Mouse (Mus musculus) stomach, postnatal 0 days (tissue): Measurements from ENCODE around the gene Washc3. TPM values are rescaled to one million over a fixed set of nuclear protein-coding genes. Genes with fewer than 3 reads are reported as not detected.
A peak's percentile ranks its signal among the peaks of the same experiment; 100 is the strongest.

ENCODE experiments used
- ATAC-seq: fragments of 200-750 bp; cut with Nextera tagmentation; 2 replicates; pipeline ENCODE4 v1.8.0; 2017; ENCODE audit not compliant: low FRiP score, low TSS enrichment
- DNase-seq: peaks from one replicate; pipeline ENCODE4 v3.0.0-alpha.2; 2016; ENCODE audit warnings: low spot score
- H3K27ac ChIP-seq: fragments of 300-500 bp; sonication (generic); replicated peaks from 2 replicates; pipeline ENCODE4 v1.5.1; 2014; ENCODE audit warnings: mild to moderate bottlenecking, control low read depth
- H3K27me3 ChIP-seq: fragments of 300-500 bp; sonication (generic); 2 replicates; pipeline ENCODE4 v1.6.1; 2014; ENCODE audit warnings: low read length; ENCODE audit not compliant: control insufficient read depth, insufficient read depth
- H3K36me3 ChIP-seq: fragments of 300-500 bp; sonication (generic); 2 replicates; pipeline ENCODE4 v1.6.1; 2014; ENCODE audit warnings: low read length, mixed read lengths; ENCODE audit not compliant: control insufficient read depth, insufficient read depth
- H3K4me1 ChIP-seq: fragments of 300-500 bp; sonication (generic); replicated peaks from 2 replicates; pipeline ENCODE4 v1.6.1; 2014; ENCODE audit warnings: antibody characterized with exemption; ENCODE audit not compliant: control insufficient read depth, insufficient read depth
- H3K4me2 ChIP-seq: fragments of 300-500 bp; sonication (generic); replicated peaks from 2 replicates; pipeline ENCODE4 v1.6.1; 2014; ENCODE audit warnings: low read depth, mild to moderate bottlenecking, control low read depth, moderate library complexity
- H3K4me3 ChIP-seq: fragments of 300-500 bp; sonication (generic); 2 replicates; pipeline ENCODE4 v1.5.1; 2014; ENCODE audit warnings: low read depth, low read length, control low read depth
- H3K9ac ChIP-seq: fragments of 300-500 bp; sonication (generic); 2 replicates; pipeline ENCODE4 v1.6.1; 2014; ENCODE audit warnings: mild to moderate bottlenecking, low read length, control low read depth, mixed read lengths
- H3K9me3 ChIP-seq: fragments of 300-500 bp; sonication (generic); 2 replicates; pipeline ENCODE4 v1.6.1; 2016; ENCODE audit warnings: low read length; ENCODE audit not compliant: control insufficient read depth
- CTCF ChIP-seq: IDR thresholded peaks from 2 replicates; pipeline ENCODE4 v1.5.1; 2016; ENCODE audit warnings: antibody characterized with exemption, low read depth, mild to moderate bottlenecking, moderate library complexity
- EP300 ChIP-seq: optimal IDR thresholded peaks from 2 replicates; pipeline ENCODE3; 2016; ENCODE audit warnings: antibody characterized with exemption
- WGBS: fragments of 180-500 bp; shearing (Covaris S2); extraction: QIAGEN DNeasy Blood & Tissue Kit; methylation state at CpG from one replicate; pipeline ENCODE4 v1.1.7; 2014; 5-methylcytosine and 5-hydroxymethylcytosine counted together
- polyA plus RNA-seq: library from polyadenylated mRNA; unstranded; fragments of >200 nt; fragmentation: Nextera tagmentation; extraction: Ambion mirVana; gene quantifications from 2 replicates; pipeline ENCODE4 v1.2.1, GENCODE M21; 2015

Washc3 gene
- polyA plus RNA-seq, 1 experiment from 2014 or later: 69.4 TPM

DNA sequence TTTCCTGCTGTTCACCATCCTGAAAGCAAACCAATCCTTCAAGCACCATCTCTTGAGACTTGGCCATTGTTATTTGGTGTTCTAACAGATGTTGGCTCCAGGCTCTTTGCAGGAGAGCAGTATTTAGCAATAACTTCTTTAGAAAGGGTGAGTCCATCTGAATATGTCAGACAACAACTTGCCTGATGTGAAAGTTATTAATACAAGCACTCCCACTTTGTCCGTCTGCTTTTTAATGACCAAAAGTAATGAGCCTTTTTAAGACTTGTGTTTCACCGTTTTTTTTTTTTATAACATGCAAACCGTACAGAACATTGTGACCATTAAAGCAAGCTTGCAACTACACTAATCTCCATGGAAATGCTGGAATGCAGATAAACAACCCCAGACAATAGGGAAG, 60.3 kb downstream of the Washc3 start:
- no peak overlapping the region for H3K4me2 ChIP-seq
- H3K9ac ChIP-seq: no peak overlapping the region
- no peak overlapping the region for H3K4me3 ChIP-seq
- 0 out of 2 replicates have a peak overlapping the region, but pooled peaks have one; percentile 41 for H3K27ac ChIP-seq
- no peaks in the 10 kb centered on the region for H3K9me3 ChIP-seq
- 54% methylated on average over 3 of the region's 3 CpGs for WGBS
- H3K27me3 ChIP-seq: no peaks in the 10 kb centered on the region
- no peaks in the 10 kb centered on the region for H3K4me1 ChIP-seq
- ATAC-seq: no peak
- TF ChIP-seq CTCF (no peak), EP300 (no peak)
- no peaks in the 10 kb centered on the region for H3K36me3 ChIP-seq
- no peak for DNase-seq

GRCm38 (mm10) chr10:88263383-88263782, 62.5 kb downstream of the Washc3 start:
- ATAC-seq (no peak), DNase-seq (no peak)
- H3K36me3 ChIP-seq: no peaks in the 10 kb centered on the region
- no peak overlapping the region for H3K27ac ChIP-seq
- H3K9ac ChIP-seq: no peak overlapping the region
- no peaks in the 10 kb centered on the region for H3K4me1 ChIP-seq
- no peak overlapping the region for H3K4me2 ChIP-seq
- TF ChIP-seq CTCF (no peak), EP300 (no peak)
- H3K27me3 ChIP-seq: no peaks in the 10 kb centered on the region
- H3K9me3 ChIP-seq: no peaks in the 10 kb centered on the region
- H3K4me3 ChIP-seq: no peak overlapping the region
- WGBS: 51% methylated on average over 4 of the region's 4 CpGs

- DNase-seq (no peak), ATAC-seq (no peak)
- Histone ChIP-seq H3K9me3 (no peaks in the 10 kb centered on the region), H3K4me1 (no peaks in the 10 kb centered on the region), H3K9ac (no peak overlapping the region), H3K4me3 (no peak overlapping the region), H3K4me2 (no peak overlapping the region), H3K36me3 (no peaks in the 10 kb centered on the region), H3K27me3 (no peaks in the 10 kb centered on the region), H3K27ac (no peak overlapping the region)
- WGBS: 76% methylated on average over 5 of the region's 5 CpGs
- TF ChIP-seq CTCF (no peak), EP300 (no peak)
Observed at GRCm38 (mm10) chr10:88274045-88274444, 73.2 kb downstream of the Washc3 start.

- Histone ChIP-seq H3K4me2 (no peak overlapping the region), H3K27me3 (no peaks in the 10 kb centered on the region), H3K36me3 (no peaks in the 10 kb centered on the region), H3K9me3 (no peaks in the 10 kb centered on the region), H3K27ac (no peak overlapping the region), H3K4me3 (no peak overlapping the region), H3K9ac (no peak overlapping the region), H3K4me1 (no peaks in the 10 kb centered on the region)
- no peak for TF ChIP-seq EP300
- no peak for TF ChIP-seq CTCF
- ATAC-seq: no peak
- 57% methylated on average over 3 of the region's 3 CpGs for WGBS
- DNase-seq: no peak
Observed at GRCm38 (mm10) chr10:88281699-88282098, 80.8 kb downstream of the Washc3 start.

DNA sequence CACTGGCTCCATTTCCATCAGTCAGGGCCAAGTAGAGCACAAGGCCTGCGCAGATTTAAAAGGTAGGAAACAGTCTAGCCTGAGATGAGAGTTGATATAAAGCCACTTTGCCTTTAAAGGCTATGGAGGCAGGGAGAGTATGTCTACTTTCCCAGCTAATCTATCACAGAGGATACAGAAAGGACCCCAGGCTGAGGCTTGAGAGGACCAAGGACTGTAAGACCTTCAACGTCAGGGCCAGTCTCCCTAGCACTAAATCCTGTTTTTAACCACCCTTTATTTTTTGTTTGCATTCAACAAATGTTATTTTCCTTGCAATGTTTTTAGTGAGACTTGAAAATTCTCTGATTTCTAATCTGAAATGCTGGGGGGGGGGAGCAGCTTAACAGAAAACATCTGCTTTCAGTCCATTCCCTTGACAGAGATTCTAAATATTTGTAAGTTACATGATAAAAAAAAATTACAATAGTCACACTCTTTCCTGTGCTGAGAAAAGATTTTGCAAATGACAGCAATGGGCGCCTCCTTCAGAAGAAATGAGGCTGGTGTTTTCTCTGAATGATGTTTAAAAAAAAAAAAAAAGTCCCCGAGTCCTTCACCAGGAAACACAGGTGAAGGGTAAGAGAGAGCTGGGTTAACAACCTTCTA, 83.6 kb downstream of the Washc3 start:
- Histone ChIP-seq H3K4me1 (no peaks in the 10 kb centered on the region), H3K4me2 (no peak overlapping the region), H3K9ac (no peak overlapping the region), H3K27me3 (no peaks in the 10 kb centered on the region), H3K27ac (peak overlapping the region; percentile 56), H3K4me3 (no peak overlapping the region), H3K36me3 (no peaks in the 10 kb centered on the region), H3K9me3 (no peaks in the 10 kb centered on the region)
- ATAC-seq (no peak), DNase-seq (no peak)
- no peak for TF ChIP-seq CTCF
- TF ChIP-seq EP300: no peak
- WGBS: 52% methylated on average over 4 of the region's 4 CpGs

DNA sequence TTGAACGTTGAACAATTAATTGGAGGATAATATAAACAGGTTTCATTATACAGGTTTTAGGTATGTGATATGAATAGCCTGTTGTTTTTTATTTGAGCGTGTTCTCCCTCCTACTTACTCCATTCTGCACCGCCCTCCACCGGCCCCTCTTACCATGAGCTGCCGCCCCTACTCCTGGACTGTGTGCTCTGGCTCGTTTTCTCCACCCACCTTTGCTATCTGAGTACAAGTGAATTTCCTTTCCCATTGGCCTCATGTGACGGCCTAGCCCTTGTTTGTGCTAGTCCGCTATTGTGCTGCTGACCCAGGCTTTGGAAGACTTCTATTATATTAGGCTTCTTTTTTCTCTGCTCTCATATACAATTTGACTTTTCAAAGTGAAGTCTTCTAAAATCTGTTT, 86.4 kb downstream of the Washc3 start:
- DNase-seq: no peak
- H3K36me3 ChIP-seq: no peaks in the 10 kb centered on the region
- TF ChIP-seq EP300: no peak
- 46% methylated on average over 8 of the region's 8 CpGs for WGBS
- no peaks in the 10 kb centered on the region for H3K9me3 ChIP-seq
- no peaks in the 10 kb centered on the region for H3K4me1 ChIP-seq
- H3K4me3 ChIP-seq: no peak overlapping the region
- no peak for ATAC-seq
- H3K27ac ChIP-seq: no peak overlapping the region
- no peak overlapping the region for H3K9ac ChIP-seq
- no peak overlapping the region for H3K4me2 ChIP-seq
- no peaks in the 10 kb centered on the region for H3K27me3 ChIP-seq
